Mouse (Mus musculus): ENCODE results near the gene Plekha3.
A peak's percentile ranks its signal among the peaks of the same experiment; 100 is the strongest.

Gene Plekha3

GRCm38 (mm10) chr2:76671641-76672040 lies 3.4 kb upstream of the Plekha3 start:
- no peak for TF ChIP-seq GATA4 (IDR thresholded peaks at IDR 0.05; ENCODE audit: insufficient replicate concordance, low read length)

GRCm38 (mm10) chr2:76672134-76672745 lies 2.8 kb upstream of the Plekha3 start:
- TF ChIP-seq GATA4 (IDR thresholded peaks at IDR 0.05; ENCODE audit: insufficient replicate concordance, low read length), result no peak

DNA sequence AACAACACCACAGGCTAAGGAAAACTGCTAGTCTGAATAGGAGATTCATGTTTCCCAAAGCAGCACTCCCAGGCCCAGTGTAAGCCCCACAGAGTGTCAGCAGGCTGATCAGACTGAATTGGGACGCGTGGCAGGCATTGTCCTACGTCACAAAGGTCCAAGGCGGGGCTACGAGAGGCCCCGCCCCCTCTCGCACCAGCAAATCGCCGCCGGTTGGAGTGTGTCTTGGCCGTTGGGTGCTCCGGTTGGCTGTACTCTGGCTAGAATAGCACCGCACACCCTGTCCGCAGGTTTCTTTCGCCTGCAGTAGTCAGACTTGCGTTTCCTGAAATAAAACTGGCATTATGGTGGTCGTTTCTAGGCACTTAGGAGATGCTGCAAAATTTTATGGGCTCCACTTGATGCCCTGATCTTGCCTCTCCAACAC lies 2.1 kb upstream of the Plekha3 start, which contains the start of gene Fkbp7:
Fkbp7 (minus strand) TSS at position 151 of the 427 bp plus-strand sequence.
- TF ChIP-seq GATA4 (IDR thresholded peaks at IDR 0.05; ENCODE audit: insufficient replicate concordance, low read length), result no peak

GRCm38 (mm10) chr2:76673472-76674081 lies 1.5 kb upstream of the Plekha3 start:
- TF ChIP-seq GATA4 (IDR thresholded peaks at IDR 0.05; ENCODE audit: insufficient replicate concordance, low read length), result peak; percentile 64; the same call in 1 of the 2 replicates

- no peak for TF ChIP-seq GATA4 (IDR thresholded peaks at IDR 0.05; ENCODE audit: insufficient replicate concordance, low read length)
These were observed 370 bp downstream of the Plekha3 start for GRCm38 (mm10) chr2:76675451-76675850.

DNA sequence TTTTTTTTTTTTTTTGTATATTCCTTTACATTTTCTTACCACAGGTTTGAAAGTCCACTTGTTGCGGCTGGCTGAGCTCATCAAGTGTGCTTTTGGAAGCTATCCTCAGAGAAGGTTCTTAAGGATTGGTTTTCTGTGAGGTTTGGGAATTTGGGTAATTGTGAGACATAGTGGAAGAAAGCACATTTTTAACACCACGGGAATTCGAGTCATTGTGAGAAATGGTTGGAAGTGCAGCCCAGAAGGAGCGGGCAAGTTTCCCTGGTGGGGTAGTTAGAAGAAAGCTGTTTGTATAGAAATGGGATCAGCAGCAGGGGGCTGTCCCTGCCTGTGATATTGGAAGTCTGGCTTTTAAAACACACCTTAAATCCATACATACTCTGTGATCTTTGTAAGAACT lies 868 bp downstream of the Plekha3 start:
- no peak for TF ChIP-seq GATA4 (IDR thresholded peaks at IDR 0.05; ENCODE audit: insufficient replicate concordance, low read length)

- TF ChIP-seq GATA4 (IDR thresholded peaks at IDR 0.05; ENCODE audit: insufficient replicate concordance, low read length), result no peak
These were observed 1.5 kb downstream of the Plekha3 start for GRCm38 (mm10) chr2:76676401-76677226.

DNA sequence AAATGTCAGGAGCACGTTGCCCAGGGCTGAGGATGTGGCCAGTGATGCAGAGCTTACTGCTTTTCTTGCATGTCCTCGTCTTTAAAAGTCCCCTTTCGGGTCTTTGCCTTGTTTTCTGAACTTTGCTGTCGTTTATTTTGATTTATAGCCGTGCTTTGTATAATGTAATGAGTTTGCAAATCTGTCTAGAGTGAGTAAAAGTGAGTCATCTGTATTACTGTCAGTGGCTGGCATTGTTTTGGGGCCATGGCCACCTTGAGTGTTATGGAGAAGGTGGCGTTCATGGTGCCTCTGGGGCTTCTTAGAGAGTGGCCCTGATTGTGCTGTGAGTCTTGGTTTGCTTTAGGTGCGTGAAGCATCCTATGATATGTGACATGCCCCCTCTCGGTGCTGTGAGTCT lies 7.2 kb downstream of the Plekha3 start:
- no peak for TF ChIP-seq GATA4 (IDR thresholded peaks at IDR 0.05; ENCODE audit: insufficient replicate concordance, low read length)

DNA sequence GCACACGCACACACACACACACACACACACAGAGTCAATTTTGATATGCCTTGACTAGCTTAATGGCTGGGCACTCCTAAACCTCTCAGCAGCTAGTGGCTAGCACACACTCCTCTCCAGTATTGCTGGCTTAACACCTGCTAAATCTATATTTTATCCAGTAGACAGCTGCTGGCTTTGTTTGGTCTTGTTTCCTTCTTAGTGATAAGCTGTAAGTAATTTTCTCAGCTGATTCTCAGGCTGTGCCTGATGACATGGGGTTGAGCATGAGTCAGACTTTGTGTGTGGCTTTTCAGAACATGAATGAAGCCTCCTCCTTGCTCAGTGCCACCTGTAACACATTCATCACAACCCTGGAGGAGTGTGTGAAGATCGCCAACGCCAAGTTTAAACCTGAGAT lies 11.9 kb downstream of the Plekha3 start:
- TF ChIP-seq GATA4 (IDR thresholded peaks at IDR 0.05; ENCODE audit: insufficient replicate concordance, low read length), result no peak

DNA sequence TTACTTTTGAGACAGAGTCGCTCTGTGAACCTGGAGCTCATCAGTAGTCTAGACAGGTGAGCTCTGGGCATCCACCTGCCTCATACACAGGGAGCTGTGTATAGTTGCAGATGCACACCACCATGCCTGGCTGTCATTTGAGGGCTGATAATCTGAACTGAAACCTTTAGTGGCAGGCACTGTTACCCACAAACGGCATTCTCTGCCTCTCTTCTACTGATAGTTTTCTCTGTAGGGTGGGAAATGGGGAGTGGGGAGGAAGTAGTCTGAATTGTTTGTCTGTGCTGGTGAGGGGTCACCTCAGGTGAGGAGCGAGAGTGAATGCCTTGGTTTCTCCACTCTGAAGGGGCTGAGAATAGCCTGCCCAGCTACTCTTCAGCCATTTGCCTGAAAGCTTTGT lies 12.5 kb downstream of the Plekha3 start:
- no peak for TF ChIP-seq GATA4 (IDR thresholded peaks at IDR 0.05; ENCODE audit: insufficient replicate concordance, low read length)

DNA sequence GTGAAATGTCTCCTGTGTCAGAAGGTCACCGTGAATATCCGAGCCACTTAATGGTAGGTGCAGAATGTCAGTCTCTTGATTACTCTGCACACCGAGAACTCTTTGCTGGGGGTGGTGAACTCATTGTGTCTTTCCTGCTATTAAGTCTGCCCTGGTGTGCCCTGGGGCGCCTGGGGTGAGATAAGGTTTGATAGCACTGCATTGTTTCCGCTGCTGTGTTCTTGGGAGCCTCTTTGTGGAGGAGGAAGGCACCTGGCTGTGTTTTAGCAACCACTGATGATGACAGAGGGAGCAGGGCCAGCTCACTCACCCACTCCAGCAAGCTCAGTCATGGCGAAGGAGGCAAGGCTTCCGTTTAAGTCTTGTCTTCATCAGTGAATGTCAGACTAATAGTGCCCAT lies 13.1 kb downstream of the Plekha3 start:
- TF ChIP-seq GATA4 (IDR thresholded peaks at IDR 0.05; ENCODE audit: insufficient replicate concordance, low read length), result no peak

DNA sequence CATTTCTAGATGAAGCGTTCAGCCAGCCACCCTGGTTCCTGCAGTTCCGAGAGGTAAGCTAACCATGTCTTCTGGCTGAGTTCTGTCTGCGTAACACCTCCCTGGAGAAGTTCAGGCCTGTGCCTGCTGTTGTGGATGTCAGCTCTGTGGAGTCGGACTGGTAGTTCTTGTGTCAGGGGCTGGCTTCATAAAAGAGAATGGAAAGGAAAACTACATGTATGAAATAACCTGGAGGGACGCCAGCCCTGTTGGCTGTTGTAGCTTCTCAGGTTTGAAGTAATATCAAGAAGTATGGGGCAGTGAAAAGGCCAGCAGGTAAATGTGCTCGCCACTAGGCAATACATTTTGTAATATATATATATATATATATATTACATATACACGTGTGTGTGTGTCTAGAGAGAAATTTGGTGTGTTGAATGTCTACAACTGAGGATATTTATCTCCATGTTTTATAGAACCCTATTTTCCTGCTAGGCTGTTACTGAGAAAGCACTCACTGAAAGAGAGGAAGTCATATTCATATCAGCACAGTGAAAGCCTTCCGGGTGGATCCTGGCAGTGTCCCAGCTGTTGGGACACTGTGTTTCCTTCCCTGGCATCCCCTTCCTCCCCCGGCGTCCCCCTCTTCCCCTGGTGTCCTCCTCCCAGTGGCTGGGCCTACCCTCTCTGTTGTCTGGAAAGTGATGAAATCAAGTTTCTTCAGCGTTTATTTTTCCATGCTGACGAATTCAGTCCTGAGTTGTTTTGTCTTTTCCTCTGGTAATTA lies 15.5 kb downstream of the Plekha3 start:
- TF ChIP-seq GATA4 (IDR thresholded peaks at IDR 0.05; ENCODE audit: insufficient replicate concordance, low read length), result peak; percentile 86; the same call in 1 of the 2 replicates

- no peak for TF ChIP-seq GATA4 (IDR thresholded peaks at IDR 0.05; ENCODE audit: insufficient replicate concordance, low read length)
These were observed 18.7 kb downstream of the Plekha3 start for GRCm38 (mm10) chr2:76693765-76694164.

- peak; percentile 52; the same call in 1 of the 2 replicates for TF ChIP-seq GATA4 (IDR thresholded peaks at IDR 0.05; ENCODE audit: insufficient replicate concordance, low read length)
These were observed 20.2 kb downstream of the Plekha3 start for GRCm38 (mm10) chr2:76695290-76695689.

- TF ChIP-seq GATA4 (IDR thresholded peaks at IDR 0.05; ENCODE audit: insufficient replicate concordance, low read length), result no peak
These were observed 27.1 kb downstream of the Plekha3 start for GRCm38 (mm10) chr2:76702188-76702587.
